Mouse (Mus musculus) limb, embryonic 14.5 days (tissue): ENCODE results near the gene Mmp2. TPM values are rescaled to one million over a fixed set of nuclear protein-coding genes. Genes with fewer than 3 reads are reported as not detected.
"Not testable (repeated sequence)": the region's sequence is repeated elsewhere in the genome, so short reads cannot be mapped to it uniquely, and the experiment has no call there.

Experiments used
- ATAC-seq: fragments of 200-750 bp; cut with Nextera tagmentation; 2 replicates; pipeline ENCODE4 v1.8.0; 2017; ENCODE audit warnings: low read depth, moderate number of reproducible peaks, moderate TSS enrichment; ENCODE audit not compliant: low FRiP score
- DNase-seq: peaks from one replicate; pipeline ENCODE4 v3.0.0-alpha.2; 2015; ENCODE audit warnings: low spot score
- H3K27ac ChIP-seq: fragments of 300-500 bp; sonication (generic); replicated peaks from 2 replicates; pipeline ENCODE4 v1.5.1; 2014; ENCODE audit warnings: low read depth, mild to moderate bottlenecking, low read length, moderate library complexity, mixed read lengths
- H3K27me3 ChIP-seq: fragments of 300-500 bp; sonication (generic); 2 replicates; pipeline ENCODE4 v1.6.1; 2014; ENCODE audit warnings: low read length, mixed read lengths; ENCODE audit not compliant: control insufficient read depth, insufficient read depth
- H3K36me3 ChIP-seq: fragments of 300-500 bp; sonication (generic); 2 replicates; pipeline ENCODE4 v1.6.1; 2014; ENCODE audit warnings: mild to moderate bottlenecking, low read length, moderate library complexity, mixed read lengths; ENCODE audit not compliant: control insufficient read depth, insufficient read depth
- H3K4me1 ChIP-seq: fragments of 300-500 bp; sonication (generic); 2 replicates; pipeline ENCODE4 v1.6.1; 2014; ENCODE audit warnings: antibody characterized with exemption, low read length, mixed read lengths; ENCODE audit not compliant: control insufficient read depth, insufficient read depth
- H3K4me2 ChIP-seq: fragments of 300-500 bp; sonication (generic); replicated peaks from 2 replicates; pipeline ENCODE4 v1.6.1; 2014; ENCODE audit warnings: low read depth, mild to moderate bottlenecking, low read length, moderate library complexity; ENCODE audit not compliant: severe bottlenecking
- H3K4me3 ChIP-seq: fragments of 300-500 bp; sonication (generic); replicated peaks from 2 replicates; pipeline ENCODE4 v1.5.1; 2014; ENCODE audit warnings: low read length
- H3K9ac ChIP-seq: fragments of 300-500 bp; sonication (generic); 2 replicates; pipeline ENCODE4 v1.6.1; 2014; ENCODE audit warnings: mild to moderate bottlenecking, low read depth, low read length, moderate library complexity; ENCODE audit not compliant: severe bottlenecking
- H3K9me3 ChIP-seq: fragments of 300-500 bp; sonication (generic); 2 replicates; pipeline ENCODE4 v1.6.1; 2016; ENCODE audit warnings: low read length; ENCODE audit not compliant: control insufficient read depth
- POLR2A ChIP-seq: fragments of 200-500 bp; IDR thresholded peaks from 2 replicates; pipeline ENCODE4 v1.8.0; 2012; ENCODE audit warnings: inconsistent platforms, mild to moderate bottlenecking, moderate library complexity, borderline replicate concordance; ENCODE audit not compliant: insufficient read depth, insufficient read length; ENCODE audit errors: extremely low read depth
- WGBS: fragments of 180-500 bp; shearing (Covaris S2); extraction: QIAGEN DNeasy Blood & Tissue Kit; methylation state at CpG from one replicate; pipeline ENCODE4 v1.1.7; 2014; 5-methylcytosine and 5-hydroxymethylcytosine counted together
- polyA plus RNA-seq, 2 experiments: library from polyadenylated mRNA; depleted of rRNA in 1 of 2; stranded (reverse) in 1 of 2; unstranded in 1 of 2; fragments of >200 nt; fragmentation: Nextera tagmentation in 1 of 2; extraction: Ambion mirVana in 1 of 2; gene quantifications; 2 replicates each; pipeline versions ENCODE4 v1.2.1 to v1.2.3; 2012 to 2014

Mmp2 gene
- polyA plus RNA-seq, 2 experiments: 295 to 338 TPM

DNA sequence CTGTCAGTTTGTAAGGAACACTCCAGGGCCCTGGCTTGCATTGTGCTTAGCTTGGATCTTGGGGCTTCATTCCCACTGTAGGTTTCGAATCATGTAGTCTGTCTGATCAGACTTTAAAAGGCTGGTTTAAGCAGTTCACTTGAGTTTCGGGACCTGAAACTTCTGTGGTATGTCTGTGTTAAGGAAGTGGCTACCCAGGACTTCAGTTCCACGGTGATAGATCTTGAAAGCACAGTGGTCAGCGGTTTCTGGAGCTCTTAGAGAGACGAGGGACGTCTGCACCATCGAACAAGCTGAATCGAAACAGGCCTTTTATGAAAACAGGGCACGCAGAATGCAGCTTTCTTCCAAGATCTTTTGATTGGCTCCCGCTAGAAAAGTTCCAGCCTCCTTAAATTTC lies 48.7 kb downstream of the Mmp2 start:
- Histone ChIP-seq H3K27ac (no peak overlapping the region), H3K36me3 (no peaks in the 10 kb centered on the region), H3K4me1 (no peaks in the 10 kb centered on the region), H3K4me3 (no peak overlapping the region), H3K9ac (no peak overlapping the region), H3K4me2 (no peak overlapping the region), H3K27me3 (no peaks in the 10 kb centered on the region), H3K9me3 (no peaks in the 10 kb centered on the region)
- DNase-seq: no peak
- ATAC-seq: no peak
- 75% methylated on average over 10 of the region's 10 CpGs for WGBS
- TF ChIP-seq POLR2A: no peak

DNA sequence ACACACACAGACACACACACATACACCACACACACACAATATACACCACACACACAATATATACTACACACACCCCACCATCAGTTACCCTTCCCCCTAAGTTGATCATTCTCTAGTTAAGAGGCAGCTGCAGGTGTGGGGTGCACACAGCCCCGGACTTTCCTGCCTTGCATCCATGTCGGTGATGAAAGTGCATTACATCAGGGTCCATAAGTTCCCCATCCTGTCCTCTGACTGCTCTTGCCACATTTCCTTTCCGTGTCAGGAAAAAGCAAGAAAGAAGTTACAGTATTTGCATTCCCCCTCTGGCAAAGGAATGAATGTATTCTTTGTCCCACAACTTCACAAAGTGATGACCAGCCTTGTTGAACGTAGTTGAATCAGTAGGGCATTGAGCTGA lies 54.2 kb downstream of the Mmp2 start:
- no peak for TF ChIP-seq POLR2A
- Histone ChIP-seq H3K9me3 (no peaks in the 10 kb centered on the region), H3K36me3 (no peaks in the 10 kb centered on the region), H3K4me2 (no peak overlapping the region), H3K27ac (no peak overlapping the region), H3K4me3 (no peak overlapping the region), H3K9ac (no peak overlapping the region), H3K27me3 (no peaks in the 10 kb centered on the region), H3K4me1 (peaks cover 4% of the 10 kb centered on the region; the same call in 1 of the 2 replicates)
- DNase-seq (no peak), ATAC-seq (no peak)
- 49% methylated on average over 4 of the region's 4 CpGs for WGBS

DNA sequence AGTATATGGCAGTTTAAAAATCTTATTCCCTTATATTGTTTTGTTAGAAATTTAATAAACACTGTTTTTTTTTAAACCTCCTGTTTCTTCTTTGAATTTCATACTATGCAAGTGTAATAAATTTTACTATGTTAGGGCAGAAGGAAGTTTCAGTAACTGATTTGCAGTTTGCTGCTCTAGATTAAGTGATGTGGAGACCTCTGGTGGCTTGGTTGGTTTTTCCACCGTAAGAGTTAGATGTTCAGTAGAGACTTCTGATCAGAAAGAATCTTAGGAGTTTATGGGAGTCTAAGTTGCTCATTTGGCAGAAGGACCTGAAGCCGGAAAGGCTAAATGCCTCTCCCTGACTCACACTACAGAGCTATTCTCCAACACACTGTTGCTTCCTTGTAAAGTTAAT lies 56.7 kb downstream of the Mmp2 start:
- Histone ChIP-seq H3K27ac (no peak overlapping the region), H3K36me3 (no peaks in the 10 kb centered on the region), H3K4me1 (peaks cover 4% of the 10 kb centered on the region; the same call in 1 of the 2 replicates), H3K27me3 (no peaks in the 10 kb centered on the region), H3K9ac (no peak overlapping the region), H3K4me3 (no peak overlapping the region), H3K4me2 (no peak overlapping the region), H3K9me3 (no peaks in the 10 kb centered on the region)
- DNase-seq: peak; percentile 65
- WGBS: 32% methylated on average over 2 of the region's 2 CpGs
- no peak for TF ChIP-seq POLR2A
- no peak for ATAC-seq

DNA sequence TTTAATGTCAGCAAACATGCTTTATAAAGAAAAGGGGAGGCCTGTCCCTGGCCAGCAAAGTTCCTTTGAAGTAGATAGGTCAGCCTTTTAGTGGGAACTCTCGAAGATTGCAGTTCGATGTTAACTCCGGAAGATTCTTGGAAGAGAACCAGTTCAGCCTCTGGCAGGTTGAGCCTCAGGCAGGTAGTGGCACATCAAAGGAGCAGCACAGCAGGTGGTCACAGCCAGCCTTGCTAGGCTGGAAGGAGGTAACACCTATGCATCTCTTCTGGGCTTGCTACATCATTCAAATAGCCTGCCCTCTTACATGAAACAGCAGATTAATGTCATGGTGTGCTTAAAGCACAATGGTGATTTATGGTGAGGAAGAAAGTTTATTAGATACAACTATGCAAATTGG lies 65.1 kb downstream of the Mmp2 start:
- DNase-seq: not testable (repeated sequence)
- 50% methylated on average over 3 of the region's 3 CpGs for WGBS

DNA sequence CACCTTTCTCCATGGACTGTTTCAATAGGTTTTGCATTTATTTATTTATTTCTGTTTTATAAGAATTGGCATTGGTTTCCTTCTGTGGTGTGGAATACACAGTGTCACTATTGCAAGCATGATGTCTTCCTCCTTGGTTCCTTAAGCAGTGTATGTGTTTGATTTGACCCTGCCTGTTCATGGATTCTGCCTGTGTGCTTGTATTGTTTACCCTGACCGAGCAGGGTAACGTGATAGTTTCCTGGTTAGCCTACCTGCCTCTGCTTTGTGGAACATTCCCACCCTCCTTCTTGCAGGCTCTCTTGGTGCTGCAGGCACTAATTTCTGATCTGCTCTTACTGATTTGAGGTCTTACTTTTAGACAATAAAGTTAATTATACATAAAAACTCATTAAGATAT lies 66.8 kb downstream of the Mmp2 start:
- no peaks in the 10 kb centered on the region for H3K4me1 ChIP-seq
- H3K9me3 ChIP-seq: no peaks in the 10 kb centered on the region
- no peak overlapping the region for H3K4me3 ChIP-seq
- H3K9ac ChIP-seq: no peak overlapping the region
- no peak overlapping the region for H3K4me2 ChIP-seq
- ATAC-seq (no peak), DNase-seq (no peak)
- no peaks in the 10 kb centered on the region for H3K27me3 ChIP-seq
- peaks cover 13% of the 10 kb centered on the region for H3K36me3 ChIP-seq
- WGBS: 76% methylated on average over 2 of the region's 2 CpGs
- no peak overlapping the region for H3K27ac ChIP-seq
- no peak for TF ChIP-seq POLR2A

More for the DNA sequence above, 65.1 kb downstream of the Mmp2 start:
- not testable (repeated sequence) for H3K4me2 ChIP-seq, H3K27me3 ChIP-seq, H3K4me3 ChIP-seq, H3K27ac ChIP-seq, H3K9ac ChIP-seq, H3K9me3 ChIP-seq, ATAC-seq, H3K4me1 ChIP-seq
- peaks cover 13% of the 10 kb centered on the region for H3K36me3 ChIP-seq

DNA sequence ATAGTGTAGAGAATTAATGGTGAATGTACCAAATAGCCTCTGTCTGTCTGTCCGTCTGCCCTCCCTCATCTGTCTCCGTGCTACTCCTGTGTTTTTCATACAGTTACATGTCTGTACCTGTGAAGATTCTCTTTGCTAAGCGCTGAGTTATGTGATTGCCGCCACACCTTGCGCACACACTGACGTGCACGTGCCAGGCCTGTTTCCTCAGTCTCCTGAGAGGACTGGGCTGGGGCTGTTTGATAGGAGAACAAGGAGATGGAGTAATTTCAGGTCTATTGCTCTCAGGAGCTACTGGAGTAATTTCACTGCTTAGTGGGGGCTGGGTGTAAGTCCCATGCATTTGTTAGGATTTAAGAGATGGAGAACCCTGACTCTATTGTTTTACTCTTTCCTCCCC lies 68.0 kb downstream of the Mmp2 start:
- no peak for TF ChIP-seq POLR2A
- Histone ChIP-seq H3K4me2 (no peak overlapping the region), H3K4me3 (no peak overlapping the region), H3K4me1 (no peaks in the 10 kb centered on the region), H3K9me3 (no peaks in the 10 kb centered on the region), H3K27me3 (no peaks in the 10 kb centered on the region), H3K36me3 (peaks cover 8% of the 10 kb centered on the region; the same call in 1 of the 2 replicates), H3K27ac (no peak overlapping the region), H3K9ac (no peak overlapping the region)
- WGBS: 79% methylated on average over 7 of the region's 7 CpGs
- ATAC-seq (no peak), DNase-seq (no peak)
